Mouse (Mus musculus): ENCODE measurements around the gene Gnb3.

Gnb3 gene

GRCm38 (mm10) chr6:124840241-124841167 is at the start of gene Gnb3:
Gene Gnb3, minus strand, starts transcription at chr6:124840275.
- no peak for DNase-seq

GRCm38 (mm10) chr6:124888555-124889125 is 48.6 kb upstream of the Gnb3 start:
- no peak for DNase-seq

- no peak for DNase-seq
These were observed 47.9 kb upstream of the Gnb3 start, which contains the start of gene Cd4 for GRCm38 (mm10) chr6:124887986-124888385. Gene Cd4, minus strand, starts transcription at chr6:124888221.

- DNase-seq = no peak
These were observed 45.9 kb upstream of the Gnb3 start for GRCm38 (mm10) chr6:124885956-124886381.

- no peak for DNase-seq
These were observed 44.8 kb upstream of the Gnb3 start for GRCm38 (mm10) chr6:124884714-124885500.

GRCm38 (mm10) chr6:124883351-124883750 is 43.3 kb upstream of the Gnb3 start:
- DNase-seq = no peak

GRCm38 (mm10) chr6:124881821-124882220 is 41.7 kb upstream of the Gnb3 start:
- DNase-seq = no peak

- no peak for DNase-seq
These were observed 39.3 kb upstream of the Gnb3 start for GRCm38 (mm10) chr6:124879390-124879789.

- no peak for DNase-seq
These were observed 34.3 kb upstream of the Gnb3 start for GRCm38 (mm10) chr6:124874348-124874747.

GRCm38 (mm10) chr6:124866560-124866959 is 26.5 kb upstream of the Gnb3 start:
- DNase-seq = no peak

GRCm38 (mm10) chr6:124865766-124866362 is 25.8 kb upstream of the Gnb3 start:
- DNase-seq = no peak

- peak; percentile 42 for DNase-seq
These were observed 23.7 kb upstream of the Gnb3 start, which contains the start of gene Gpr162 for GRCm38 (mm10) chr6:124863658-124864298. Gene Gpr162, minus strand, starts transcription at chr6:124863983.

GRCm38 (mm10) chr6:124863125-124863657 is 23.1 kb upstream of the Gnb3 start:
- DNase-seq = no peak

GRCm38 (mm10) chr6:124862406-124863124 is 22.5 kb upstream of the Gnb3 start:
- no peak for DNase-seq

GRCm38 (mm10) chr6:124861802-124862201 is 21.7 kb upstream of the Gnb3 start:
- no peak for DNase-seq

- DNase-seq = no peak
These were observed 21.2 kb upstream of the Gnb3 start for GRCm38 (mm10) chr6:124861266-124861665.

- DNase-seq = no peak
These were observed 20.4 kb upstream of the Gnb3 start for GRCm38 (mm10) chr6:124860511-124860910.

GRCm38 (mm10) chr6:124859725-124860124 is 19.6 kb upstream of the Gnb3 start:
- peak; percentile 73 for DNase-seq

- no peak for DNase-seq
These were observed 18.7 kb upstream of the Gnb3 start for GRCm38 (mm10) chr6:124858561-124859318.

GRCm38 (mm10) chr6:124857840-124858530 is 17.9 kb upstream of the Gnb3 start:
- no peak for DNase-seq

All from kidney, adult 11 months (tissue).